Mouse (Mus musculus): Measurements from ENCODE around the gene Sema7a. TPM values are rescaled to one million over a fixed set of nuclear protein-coding genes. Genes with fewer than 3 reads are reported as not detected.

Gene Sema7a
- total RNA-seq, 4 experiments from 2014 or later: 20.4 to 24.8 (median 24.5) TPM

GRCm38 (mm10) chr9:57959886-57960866 is 20.3 kb downstream of the Sema7a start:
- no peak for DNase-seq (ENCODE audit: low spot score)

GRCm38 (mm10) chr9:57961226-57961625 is 21.3 kb downstream of the Sema7a start:
- DNase-seq (ENCODE audit: low spot score): no peak

- no peak for DNase-seq (ENCODE audit: low spot score)
Observed at GRCm38 (mm10) chr9:57961863-57962778, 22.2 kb downstream of the Sema7a start.

GRCm38 (mm10) chr9:57963249-57963997 is 23.5 kb downstream of the Sema7a start:
- DNase-seq (ENCODE audit: low spot score): no peak

GRCm38 (mm10) chr9:57963998-57964395 is 24.1 kb downstream of the Sema7a start:
- no peak for DNase-seq (ENCODE audit: low spot score)

- no peak for DNase-seq (ENCODE audit: low spot score)
Observed at GRCm38 (mm10) chr9:57964528-57965250, 24.8 kb downstream of the Sema7a start.

GRCm38 (mm10) chr9:57965281-57966185 is 25.6 kb downstream of the Sema7a start:
- no peak for DNase-seq (ENCODE audit: low spot score)

- DNase-seq (ENCODE audit: low spot score): peak; percentile 75
Observed at GRCm38 (mm10) chr9:57967237-57967960, 27.5 kb downstream of the Sema7a start.

GRCm38 (mm10) chr9:57968166-57968771 is 28.4 kb downstream of the Sema7a start:
- DNase-seq (ENCODE audit: low spot score): no peak

- no peak for DNase-seq (ENCODE audit: low spot score)
Observed at GRCm38 (mm10) chr9:57968783-57969542, 29.1 kb downstream of the Sema7a start.

- peak; percentile 80 for DNase-seq (ENCODE audit: low spot score)
Observed at GRCm38 (mm10) chr9:57969736-57970495, 30.0 kb downstream of the Sema7a start.

- no peak for DNase-seq (ENCODE audit: low spot score)
Observed at GRCm38 (mm10) chr9:57971413-57971812, 31.5 kb downstream of the Sema7a start.

GRCm38 (mm10) chr9:57972141-57972591 is 32.3 kb downstream of the Sema7a start:
- DNase-seq (ENCODE audit: low spot score): no peak

GRCm38 (mm10) chr9:57972776-57973439 is 33.0 kb downstream of the Sema7a start:
- no peak for DNase-seq (ENCODE audit: low spot score)

- no peak for DNase-seq (ENCODE audit: low spot score)
Observed at GRCm38 (mm10) chr9:57973440-57974066, 33.6 kb downstream of the Sema7a start.

- DNase-seq (ENCODE audit: low spot score): no peak
Observed at GRCm38 (mm10) chr9:57974221-57974620, 34.3 kb downstream of the Sema7a start.

Measured in heart, adult 8-10 months (tissue).